Mouse (Mus musculus) small intestine, adult 2 months (tissue): Measurements from ENCODE around the gene Ank. TPM values are rescaled to one million over a fixed set of nuclear protein-coding genes. Genes with fewer than 3 reads are reported as not detected.

Experiments
- H3K27ac ChIP-seq: fragments of 200-500 bp; 2 replicates; pipeline ENCODE4 v1.5.1; 2012; ENCODE audit warnings: low read depth, low read length, control low read depth, inconsistent platforms; ENCODE audit not compliant: insufficient read depth
- H3K27me3 ChIP-seq: fragments of 200-500 bp; 2 replicates; pipeline ENCODE4 v1.6.1; 2012; ENCODE audit warnings: mild to moderate bottlenecking, moderate library complexity, low read length, inconsistent platforms; ENCODE audit not compliant: control insufficient read depth, insufficient read depth
- H3K36me3 ChIP-seq: fragments of 200-500 bp; 2 replicates; pipeline ENCODE4 v1.6.1; 2012; ENCODE audit warnings: mild to moderate bottlenecking, low read length, control low read depth, inconsistent platforms; ENCODE audit not compliant: control insufficient read depth, insufficient read depth
- H3K4me1 ChIP-seq: fragments of 200-500 bp; 2 replicates; pipeline ENCODE4 v1.6.1; 2012; ENCODE audit warnings: low read length, inconsistent platforms, mixed read lengths; ENCODE audit not compliant: control insufficient read depth, insufficient read depth, insufficient read length
- H3K4me3 ChIP-seq: fragments of 200-500 bp; 2 replicates; pipeline ENCODE4 v1.5.1; 2012; ENCODE audit warnings: low read depth, mild to moderate bottlenecking, control low read depth, inconsistent platforms, low read length, moderate library complexity
- CTCF ChIP-seq: fragments of 200-500 bp; IDR thresholded peaks from 2 replicates; pipeline ENCODE4 v1.5.1; 2012; ENCODE audit warnings: low read depth, mild to moderate bottlenecking, control low read depth, inconsistent platforms, low read length, moderate library complexity, mixed read lengths; ENCODE audit not compliant: insufficient replicate concordance, insufficient read length; ENCODE audit errors: extremely low read depth
- POLR2A ChIP-seq: fragments of 200-500 bp; IDR thresholded peaks from 2 replicates; pipeline ENCODE4 v1.6.1; 2012; ENCODE audit warnings: low read depth, mild to moderate bottlenecking, control low read depth, inconsistent platforms, low read length, moderate library complexity
- WGBS: fragments of 180-500 bp; shearing (Covaris S2); methylation state at CpG from one replicate; pipeline ENCODE4 v1.1.7; 2018; 5-methylcytosine and 5-hydroxymethylcytosine counted together
- polyA plus RNA-seq: library from polyadenylated mRNA; depleted of rRNA; stranded (reverse); fragments of >200 nt; gene quantifications from 2 replicates; pipeline ENCODE4 v1.2.3, GENCODE M21; 2012

Gene Ank
- polyA plus RNA-seq, 1 experiment = 29.3 TPM

DNA sequence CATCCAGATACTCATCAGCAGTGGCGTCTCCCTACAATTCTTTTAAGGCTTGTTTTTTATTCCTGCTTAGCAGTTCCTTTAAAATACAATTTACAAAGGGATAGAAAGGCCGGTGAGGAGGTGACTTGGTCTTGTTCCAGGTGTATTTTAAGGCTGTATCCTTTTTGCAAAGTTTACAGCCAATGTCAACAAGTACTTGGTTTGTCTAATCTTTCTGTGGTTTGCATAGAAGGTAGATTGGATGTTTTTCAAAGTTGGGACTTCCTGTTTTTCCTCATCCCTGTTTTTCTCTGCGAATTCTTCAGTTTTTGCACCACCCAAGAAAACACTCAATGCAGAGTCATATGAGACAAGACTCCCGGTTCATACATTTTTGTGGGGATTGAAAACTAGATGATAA, 62.4 kb downstream of the Ank start:
- Histone ChIP-seq H3K4me3 (no peak overlapping the region), H3K27me3 (no peaks in the 10 kb centered on the region), H3K27ac (no peak overlapping the region), H3K4me1 (peaks cover 10% of the 10 kb centered on the region), H3K36me3 (no peaks in the 10 kb centered on the region)
- no peak for TF ChIP-seq CTCF
- TF ChIP-seq POLR2A = no peak
- 64% methylated on average over 4 of the region's 4 CpGs for WGBS

DNA sequence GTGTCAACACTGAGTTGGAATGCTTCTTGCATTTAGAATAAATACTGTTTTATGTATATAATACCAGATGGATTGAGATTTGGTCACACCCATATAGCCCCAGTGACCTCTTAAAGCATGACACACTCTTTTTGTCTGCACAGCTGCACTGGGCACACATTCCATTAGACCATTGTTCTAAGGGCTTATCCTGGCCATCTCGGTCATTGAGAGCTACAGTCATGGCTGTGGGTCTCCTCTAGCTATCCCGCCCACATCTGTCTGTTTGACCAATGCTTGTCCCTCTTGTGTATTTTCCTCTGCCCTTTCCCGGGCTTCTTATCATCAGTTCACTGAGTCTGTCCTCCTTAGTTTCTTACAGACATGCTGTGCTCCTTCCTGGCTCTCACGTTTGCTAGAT, 63.5 kb downstream of the Ank start:
- peaks cover 5% of the 10 kb centered on the region for H3K4me1 ChIP-seq
- H3K27ac ChIP-seq = no peak overlapping the region
- no peaks in the 10 kb centered on the region for H3K36me3 ChIP-seq
- 77% methylated on average over 4 of the region's 4 CpGs for WGBS
- no peaks in the 10 kb centered on the region for H3K27me3 ChIP-seq
- TF ChIP-seq POLR2A (no peak), CTCF (no peak)
- no peak overlapping the region for H3K4me3 ChIP-seq

DNA sequence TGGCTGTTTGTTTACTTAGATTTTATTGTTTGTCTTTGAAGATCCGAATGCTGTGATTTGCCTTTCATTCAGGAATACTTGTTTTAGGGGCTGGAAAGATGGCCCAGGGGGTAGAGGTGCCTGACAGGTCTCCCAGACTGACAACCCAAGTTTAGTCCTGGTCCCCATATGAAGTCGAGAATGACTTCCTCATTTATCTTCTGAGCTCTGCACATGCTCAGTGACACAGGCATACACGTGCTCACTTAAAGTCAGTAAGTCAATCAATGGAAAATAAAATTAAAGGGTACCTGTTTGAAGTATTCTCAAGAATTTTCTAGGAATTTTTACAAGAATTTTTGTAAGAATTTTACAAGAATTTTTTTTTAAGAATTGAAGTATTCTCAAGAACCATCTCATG, 66.6 kb downstream of the Ank start:
- H3K36me3 ChIP-seq = no peaks in the 10 kb centered on the region
- WGBS = 53% methylated on average over 3 of the region's 3 CpGs
- TF ChIP-seq CTCF = no peak
- H3K4me3 ChIP-seq = no peak overlapping the region
- no peaks in the 10 kb centered on the region for H3K27me3 ChIP-seq
- H3K27ac ChIP-seq = no peak overlapping the region
- H3K4me1 ChIP-seq = no peaks in the 10 kb centered on the region

DNA sequence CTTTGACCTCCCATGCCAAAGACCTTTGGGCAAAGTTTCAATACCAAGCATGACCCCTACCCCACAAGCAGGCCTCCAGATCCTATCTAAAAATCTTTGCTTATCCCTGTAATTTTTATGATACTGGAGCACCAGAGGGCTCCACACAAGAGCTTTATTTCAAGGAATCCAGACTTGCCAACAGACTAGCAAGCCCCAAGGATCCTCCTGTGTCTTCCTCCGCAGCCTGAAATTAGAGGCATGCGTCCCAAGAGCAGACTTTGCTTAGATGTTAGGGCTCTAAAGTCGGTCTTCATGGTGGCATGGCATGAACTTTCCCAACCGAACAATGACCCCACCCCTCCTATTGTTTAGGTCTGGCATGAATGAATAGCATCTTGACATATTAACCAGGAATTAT, 69.2 kb downstream of the Ank start:
- no peak for TF ChIP-seq CTCF
- no peak for TF ChIP-seq POLR2A
- Histone ChIP-seq H3K4me3 (no peak overlapping the region), H3K36me3 (no peaks in the 10 kb centered on the region), H3K27me3 (no peaks in the 10 kb centered on the region), H3K27ac (no peak overlapping the region), H3K4me1 (no peaks in the 10 kb centered on the region)
- 82% methylated on average over 4 of the region's 4 CpGs for WGBS

DNA sequence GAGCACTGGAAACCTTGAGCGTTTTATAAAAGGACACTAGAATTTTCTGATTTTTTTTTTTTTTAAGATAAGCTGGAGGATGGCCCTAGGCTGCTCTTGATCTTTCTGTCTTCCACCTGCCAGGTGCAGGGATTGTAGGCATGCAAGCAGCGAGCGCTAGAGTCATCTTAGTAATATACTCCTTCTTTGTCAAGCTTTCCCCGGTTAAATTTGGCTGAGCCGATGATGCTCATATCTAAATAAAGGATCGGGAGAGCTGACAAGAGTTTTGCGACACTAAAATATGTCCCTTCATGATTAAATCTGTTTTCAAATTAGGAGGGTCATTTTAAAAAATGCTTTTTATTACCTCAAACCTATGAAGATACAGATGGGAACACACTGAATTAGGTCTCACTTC, 69.7 kb downstream of the Ank start:
- Histone ChIP-seq H3K27me3 (no peaks in the 10 kb centered on the region), H3K4me3 (no peak overlapping the region), H3K27ac (no peak overlapping the region), H3K36me3 (no peaks in the 10 kb centered on the region), H3K4me1 (no peaks in the 10 kb centered on the region)
- TF ChIP-seq POLR2A (no peak), CTCF (no peak)
- WGBS = 94% methylated on average over 7 of the region's 7 CpGs

DNA sequence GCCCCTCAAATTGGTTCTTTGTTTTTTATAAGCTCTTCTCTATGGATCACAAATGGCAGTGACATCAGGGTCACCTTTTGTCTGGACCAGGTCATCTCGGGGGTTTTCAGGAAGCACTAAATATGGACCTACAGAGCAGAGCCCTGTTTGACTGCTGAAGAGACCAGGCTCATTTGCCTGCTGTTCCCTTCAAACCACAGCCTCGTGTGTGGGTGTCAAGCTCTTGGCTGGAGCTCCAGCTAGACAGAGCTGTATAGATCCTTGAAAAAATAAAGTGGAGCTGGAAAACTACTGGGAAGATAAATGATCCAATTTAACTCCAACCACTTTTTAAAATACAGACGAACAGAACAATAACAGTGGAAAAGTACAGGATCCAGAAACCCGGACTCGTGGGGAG, 70.3 kb downstream of the Ank start:
- Histone ChIP-seq H3K27ac (no peak overlapping the region), H3K36me3 (no peaks in the 10 kb centered on the region), H3K4me3 (no peak overlapping the region), H3K4me1 (no peaks in the 10 kb centered on the region), H3K27me3 (no peaks in the 10 kb centered on the region)
- 61% methylated on average over 5 of the region's 5 CpGs for WGBS
- TF ChIP-seq POLR2A (no peak), CTCF (no peak)

DNA sequence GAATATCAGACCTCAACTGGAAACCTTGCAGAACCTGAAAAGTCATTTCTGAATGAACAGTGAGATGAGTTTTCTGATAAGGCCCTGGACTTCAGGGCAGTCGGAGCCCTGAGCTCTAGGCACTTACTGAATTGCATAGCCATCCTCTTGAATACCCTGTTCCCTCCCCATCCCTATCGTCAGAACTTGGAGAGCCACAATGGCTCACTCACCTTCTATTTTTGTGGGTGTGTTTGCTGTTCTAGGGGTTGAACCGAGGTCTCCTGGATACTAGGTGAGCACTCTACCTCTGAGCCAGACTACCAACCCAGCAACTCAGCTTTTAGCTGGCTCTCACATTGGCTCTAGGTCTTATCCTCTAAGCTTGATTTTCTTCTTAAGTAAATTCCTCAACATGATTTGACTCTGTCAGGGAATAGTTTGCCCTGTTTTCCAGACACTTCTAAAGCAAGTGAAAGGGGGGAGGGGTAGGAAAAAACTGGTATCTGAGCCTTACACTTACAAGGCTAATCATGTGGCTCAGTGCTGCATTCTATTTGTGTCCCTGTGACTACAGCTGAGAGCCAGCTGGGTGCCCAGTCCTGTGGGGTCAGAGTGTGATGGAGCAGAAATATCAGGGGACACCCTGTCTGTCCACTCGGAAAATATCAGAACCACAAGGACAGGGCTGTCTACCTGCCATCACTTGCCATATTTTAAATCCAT, 71.2 kb downstream of the Ank start:
- Histone ChIP-seq H3K4me1 (no peaks in the 10 kb centered on the region), H3K27me3 (no peaks in the 10 kb centered on the region), H3K4me3 (no peak overlapping the region), H3K36me3 (no peaks in the 10 kb centered on the region), H3K27ac (no peak overlapping the region)
- TF ChIP-seq POLR2A (no peak), CTCF (no peak)
- WGBS = 69% methylated on average over 4 of the region's 4 CpGs

DNA sequence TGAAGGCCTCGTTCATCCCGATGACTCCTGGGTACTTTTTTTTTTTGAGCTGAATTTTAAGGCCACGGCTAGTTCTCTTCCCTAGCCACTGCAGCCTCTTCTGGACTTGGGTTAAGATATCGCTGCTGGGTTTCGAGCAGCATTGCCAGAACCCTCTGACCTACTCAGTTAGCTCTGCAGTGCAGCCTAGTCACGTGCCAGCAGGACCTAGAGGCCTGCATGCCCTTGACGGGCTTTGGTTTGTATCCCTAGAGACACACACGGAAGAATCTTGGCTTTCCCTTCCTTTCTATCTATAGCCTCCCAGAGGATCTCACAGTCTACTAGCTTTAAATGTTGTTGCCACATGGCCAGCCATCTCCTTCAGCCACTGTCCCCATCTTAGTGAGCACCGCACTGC, 73.3 kb downstream of the Ank start:
- Histone ChIP-seq H3K27me3 (no peaks in the 10 kb centered on the region), H3K4me3 (no peak overlapping the region), H3K36me3 (no peaks in the 10 kb centered on the region), H3K27ac (no peak overlapping the region), H3K4me1 (no peaks in the 10 kb centered on the region)
- WGBS = 83% methylated on average over 9 of the region's 9 CpGs
- TF ChIP-seq CTCF (no peak), POLR2A (no peak)
